ENCODE assay signal across 9 mouse cellular contexts in the genomic region with DNA sequence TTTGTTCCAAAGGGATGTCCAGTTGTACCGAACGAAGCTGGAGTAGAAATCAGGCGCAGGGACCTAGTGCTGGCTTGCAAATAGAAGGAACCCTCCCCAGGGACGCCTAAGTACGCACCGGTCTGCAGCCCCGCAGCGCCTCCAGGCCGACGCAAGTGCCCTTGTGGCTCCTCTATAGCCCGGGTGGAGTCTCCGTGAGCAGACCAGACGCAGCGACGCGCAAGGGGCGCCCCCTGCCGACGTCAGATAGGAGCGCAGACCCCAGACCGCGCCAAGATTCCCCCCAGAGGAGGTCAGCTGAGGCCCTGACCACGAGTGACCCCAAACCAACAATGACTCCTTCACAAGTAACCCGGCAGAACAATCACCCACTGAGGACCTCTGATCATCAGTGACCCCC.
DNase-seq lines count a peak whose midpoint lies in the region; ATAC-seq and TF ChIP-seq lines count a peak whose summit lies in the region.
"Had no signal": no experiment of that assay in that cellular context is flagged by ENCODE, and none has a peak within 500 bp of the region (broad histone marks: within the 10 kb centered on the region; RNA-seq: fewer than 3 reads in every experiment).

No protein-coding gene starts in this region.

- TF ChIP-seq CTCF in heart, adult 2 months (IDR thresholded peaks at IDR 0.05) = peak; percentile 87
- peak; percentile 97 for TF ChIP-seq CTCF in intestine, postnatal 0 days (IDR thresholded peaks at IDR 0.05; ENCODE audit: low read depth)
- peak; percentile 92 for TF ChIP-seq CTCF in stomach, postnatal 0 days (IDR thresholded peaks at IDR 0.05; ENCODE audit: low read depth)

- no peaks in the 10 kb centered on the region for H3K9me3 ChIP-seq in heart, embryonic 11.5 days (replicated peaks; ENCODE audit: control insufficient read depth, low read length)
- H3K9me3 ChIP-seq in intestine, postnatal 0 days (ENCODE audit: control insufficient read depth) = no peaks in the 10 kb centered on the region
- no peaks in the 10 kb centered on the region for H3K9me3 ChIP-seq in limb, embryonic 11.5 days (ENCODE audit: control insufficient read depth, low read length)
- H3K9me3 ChIP-seq in midbrain, embryonic 15.5 days = no peaks in the 10 kb centered on the region
- H3K9me3 ChIP-seq in stomach, postnatal 0 days (ENCODE audit: control insufficient read depth, low read length) = no peaks in the 10 kb centered on the region
- H3K9me3 ChIP-seq: G1E had no signal

- DNase-seq in heart, adult 2 months = peak; percentile 52 to 73
- peak; percentile 67 to 88 for DNase-seq in cerebellum, postnatal 4 days (ENCODE audit: low spot score in 2 of 2)
- peak; percentile 80 for DNase-seq in gastrocnemius, postnatal 10 days
- peak; percentile 83 for DNase-seq in limb, embryonic 11.5 days (ENCODE audit: low spot score)
- DNase-seq in stomach, postnatal 0 days (ENCODE audit: low spot score) = peak; percentile 78

- no peak overlapping the region for H3K9ac ChIP-seq in heart, adult 2 months (ENCODE audit: low read depth, low read length)
- no peak overlapping the region for H3K9ac ChIP-seq in heart, embryonic 11.5 days (ENCODE audit: low read depth, low read length)
- H3K9ac ChIP-seq in intestine, postnatal 0 days (ENCODE audit: low read depth, low read length) = no peak overlapping the region
- no peak overlapping the region for H3K9ac ChIP-seq in limb, embryonic 11.5 days (ENCODE audit: low read length)
- no peak overlapping the region for H3K9ac ChIP-seq in midbrain, embryonic 15.5 days
- H3K9ac ChIP-seq in stomach, postnatal 0 days (ENCODE audit: low read length) = no peak overlapping the region

- no peak for TF ChIP-seq POLR2A in heart, adult 2 months (IDR thresholded peaks at IDR 0.05; ENCODE audit: insufficient read depth, low read depth, low read length)

- H3K4me1 ChIP-seq in heart, adult 2 months (ENCODE audit: control insufficient read depth, insufficient read depth, low read length) = no peaks in the 10 kb centered on the region
- H3K4me1 ChIP-seq in heart, embryonic 11.5 days (ENCODE audit: control insufficient read depth, insufficient read depth, low read length) = no peaks in the 10 kb centered on the region
- no peaks in the 10 kb centered on the region for H3K4me1 ChIP-seq in intestine, postnatal 0 days (replicated peaks; ENCODE audit: control insufficient read depth, insufficient read depth, low read length)
- peaks cover 10% of the 10 kb centered on the region for H3K4me1 ChIP-seq in limb, embryonic 11.5 days (ENCODE audit: control insufficient read depth, insufficient read depth, low read length)
- H3K4me1 ChIP-seq in midbrain, embryonic 15.5 days = peaks cover 11% of the 10 kb centered on the region; the same call in 1 of the 2 replicates
- H3K4me1 ChIP-seq in stomach, postnatal 0 days (replicated peaks; ENCODE audit: control insufficient read depth, insufficient read depth) = no peaks in the 10 kb centered on the region

- H3K79me2 ChIP-seq in heart, adult 2 months (replicated peaks; ENCODE audit: control insufficient read depth, insufficient read depth, low read length) = no peaks in the 10 kb centered on the region

- TF ChIP-seq EP300 in heart, adult 2 months (IDR thresholded peaks at IDR 0.05; ENCODE audit: insufficient read depth, low read depth, low read length) = no peak
- TF ChIP-seq EP300 in stomach, postnatal 0 days (optimal IDR thresholded peaks at IDR 0.05) = no peak

- WGBS in heart, adult 2 months = 1% methylated on average over 24 of the region's 24 CpGs
- under 1% methylated on average over 24 of the region's 24 CpGs for WGBS in heart, embryonic 11.5 days (ENCODE audit: insufficient replicate concordance)
- 1% methylated on average over 24 of the region's 24 CpGs for WGBS in intestine, postnatal 0 days
- under 1% methylated on average over 24 of the region's 24 CpGs for WGBS in limb, embryonic 11.5 days
- WGBS in midbrain, embryonic 15.5 days = under 1% methylated on average over 24 of the region's 24 CpGs
- under 1% methylated on average over 24 of the region's 24 CpGs for WGBS in stomach, postnatal 0 days

- no peaks in the 10 kb centered on the region for H3K36me3 ChIP-seq in heart, adult 2 months (ENCODE audit: control insufficient read depth, insufficient read depth, low read length)
- no peaks in the 10 kb centered on the region for H3K36me3 ChIP-seq in heart, embryonic 11.5 days (ENCODE audit: control insufficient read depth, insufficient read depth, low read length)
- no peaks in the 10 kb centered on the region for H3K36me3 ChIP-seq in intestine, postnatal 0 days (ENCODE audit: control insufficient read depth, insufficient read depth)
- H3K36me3 ChIP-seq in limb, embryonic 11.5 days (ENCODE audit: control insufficient read depth, insufficient read depth, low read length) = no peaks in the 10 kb centered on the region
- H3K36me3 ChIP-seq in midbrain, embryonic 15.5 days (replicated peaks) = no peaks in the 10 kb centered on the region
- H3K36me3 ChIP-seq in stomach, postnatal 0 days (ENCODE audit: control insufficient read depth, insufficient read depth, low read length) = no peaks in the 10 kb centered on the region
- H3K36me3 ChIP-seq: G1E had no signal

- intact Hi-C loops in heart, adult 2 months (cut with DNase I) = loop anchor here (1.0 to 2.0 kb wide), 2 partner anchors 132 to 158 kb away; no protein-coding TSS in a partner anchor

- H3K4me2 ChIP-seq in heart, embryonic 11.5 days = no peak overlapping the region
- H3K4me2 ChIP-seq in intestine, postnatal 0 days (replicated peaks; ENCODE audit: low read depth) = no peak overlapping the region
- no peak overlapping the region for H3K4me2 ChIP-seq in limb, embryonic 11.5 days (ENCODE audit: low read depth, severe bottlenecking)
- peak overlapping the region; percentile 29 for H3K4me2 ChIP-seq in midbrain, embryonic 15.5 days
- 0 out of 2 replicates have a peak overlapping the region, but pooled peaks have one; percentile 17 for H3K4me2 ChIP-seq in stomach, postnatal 0 days (replicated peaks; ENCODE audit: low read depth)

- H3K27me3 ChIP-seq in heart, adult 2 months (ENCODE audit: control insufficient read depth, insufficient read depth, low read length) = no peaks in the 10 kb centered on the region; the same call in 1 of the 2 replicates
- peaks cover 79% of the 10 kb centered on the region for H3K27me3 ChIP-seq in heart, embryonic 11.5 days (ENCODE audit: control insufficient read depth, insufficient read depth, low read length)
- peaks cover 55% of the 10 kb centered on the region for H3K27me3 ChIP-seq in intestine, postnatal 0 days (replicated peaks; ENCODE audit: control insufficient read depth, insufficient read depth, low read length)
- H3K27me3 ChIP-seq in limb, embryonic 11.5 days (ENCODE audit: control insufficient read depth, insufficient read depth, low read length) = peaks cover 56% of the 10 kb centered on the region
- peaks cover 35% of the 10 kb centered on the region for H3K27me3 ChIP-seq in midbrain, embryonic 15.5 days (replicated peaks)
- peaks cover 6% of the 10 kb centered on the region; the same call in 1 of the 2 replicates for H3K27me3 ChIP-seq in stomach, postnatal 0 days (ENCODE audit: control insufficient read depth, insufficient read depth, low read length)

- ATAC-seq in heart, embryonic 11.5 days (replicated peaks; ENCODE audit: insufficient number of reproducible peaks, low FRiP score, low TSS enrichment) = no peak; the same call in 1 of the 2 replicates
- peak; percentile 41; the same call in 1 of the 2 replicates for ATAC-seq in intestine, postnatal 0 days
- peak; percentile 31; the same call in 1 of the 2 replicates for ATAC-seq in limb, embryonic 11.5 days (ENCODE audit: insufficient number of reproducible peaks, low FRiP score, low TSS enrichment, low read depth)
- ATAC-seq in midbrain, embryonic 15.5 days (replicated peaks) = peak; percentile 43; the same call in 1 of the 2 replicates
- peak; percentile 70 for ATAC-seq in stomach, postnatal 0 days (ENCODE audit: low FRiP score, low TSS enrichment)

- no peak overlapping the region for H3K27ac ChIP-seq in heart, adult 2 months
- no peak overlapping the region for H3K27ac ChIP-seq in heart, embryonic 11.5 days (ENCODE audit: low read depth, low read length)
- H3K27ac ChIP-seq in intestine, postnatal 0 days (ENCODE audit: low read depth, low read length) = no peak overlapping the region
- no peak overlapping the region for H3K27ac ChIP-seq in limb, embryonic 11.5 days (replicated peaks; ENCODE audit: low read depth, low read length)
- H3K27ac ChIP-seq in midbrain, embryonic 15.5 days = no peak overlapping the region
- H3K27ac ChIP-seq in stomach, postnatal 0 days (replicated peaks) = no peak overlapping the region

- H3K4me3 ChIP-seq in heart, adult 2 months = no peak overlapping the region
- no peak overlapping the region for H3K4me3 ChIP-seq in heart, embryonic 11.5 days (ENCODE audit: low read depth, low read length)
- H3K4me3 ChIP-seq in intestine, postnatal 0 days (ENCODE audit: low read depth, low read length) = no peak overlapping the region
- no peak overlapping the region for H3K4me3 ChIP-seq in limb, embryonic 11.5 days (ENCODE audit: low read depth, low read length)
- 0 out of 2 replicates have a peak overlapping the region, but pooled peaks have one; percentile 17 for H3K4me3 ChIP-seq in midbrain, embryonic 15.5 days
- H3K4me3 ChIP-seq in stomach, postnatal 0 days (ENCODE audit: low read depth, low read length) = no peak overlapping the region

Comparison
In these comparisons a context has a peak if more than half of its experiments do, and no peak if none do; other contexts are left out.
1. H3K4me2 ChIP-seq: peak in midbrain, embryonic 15.5 days (single experiment) and stomach, postnatal 0 days (single experiment); none in heart, embryonic 11.5 days (single experiment), intestine, postnatal 0 days (single experiment) and limb, embryonic 11.5 days (single experiment).
2. Peak in every context shown above with its lines, with median percentiles within 50 percentile points of each other: DNase-seq and CTCF ChIP-seq.